Mouse (Mus musculus) gastrocnemius, postnatal 10 days (tissue): ENCODE results near the gene Agpat1. TPM values are rescaled to one million over a fixed set of nuclear protein-coding genes. Genes with fewer than 3 reads are reported as not detected.
A peak's percentile ranks its signal among the peaks of the same experiment; 100 is the strongest.

ENCODE experiments used
- DNase-seq: peaks from one replicate; pipeline ENCODE4 v3.0.0; 2021; ENCODE audit warnings: mixed read lengths
- total RNA-seq, 2 experiments: library from RNA; stranded (reverse); gene quantifications; 2 replicates each; pipeline ENCODE4 v1.2.3; 2021

Gene Agpat1
- total RNA-seq, 2 experiments from 2014 or later, result 38.0 to 39.4 TPM

DNA sequence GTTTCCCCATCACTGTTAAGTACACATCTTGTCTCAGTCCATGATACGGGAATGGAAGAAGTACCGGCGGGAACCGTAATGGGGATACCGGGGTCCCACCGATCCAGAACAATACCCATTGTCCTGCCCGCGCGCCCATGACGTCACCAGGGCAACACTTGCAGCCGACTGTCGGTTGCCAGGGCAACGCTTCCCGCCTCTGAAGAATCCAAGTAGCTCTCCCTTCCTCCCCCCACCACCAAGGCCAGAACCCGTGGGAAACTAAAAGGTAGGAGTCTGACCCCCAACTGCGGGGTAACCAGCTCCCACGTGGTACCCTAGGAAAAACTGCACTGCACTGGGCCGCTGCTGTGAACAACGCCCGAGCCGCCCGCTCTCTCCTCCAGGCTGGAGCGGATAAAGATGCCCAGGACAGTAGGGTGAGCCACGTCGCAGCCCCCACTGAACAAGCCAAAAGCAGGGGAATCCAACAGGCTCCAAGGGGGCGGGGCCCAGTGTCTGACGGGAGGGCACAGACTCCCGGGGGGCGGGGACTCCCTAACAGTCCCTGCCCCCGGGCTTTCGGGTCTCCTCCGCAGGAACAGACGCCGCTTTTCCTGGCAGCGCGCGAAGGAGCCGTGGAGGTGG, 17.2 kb upstream of the Agpat1 start:
- DNase-seq, result peak; percentile 90

DNA sequence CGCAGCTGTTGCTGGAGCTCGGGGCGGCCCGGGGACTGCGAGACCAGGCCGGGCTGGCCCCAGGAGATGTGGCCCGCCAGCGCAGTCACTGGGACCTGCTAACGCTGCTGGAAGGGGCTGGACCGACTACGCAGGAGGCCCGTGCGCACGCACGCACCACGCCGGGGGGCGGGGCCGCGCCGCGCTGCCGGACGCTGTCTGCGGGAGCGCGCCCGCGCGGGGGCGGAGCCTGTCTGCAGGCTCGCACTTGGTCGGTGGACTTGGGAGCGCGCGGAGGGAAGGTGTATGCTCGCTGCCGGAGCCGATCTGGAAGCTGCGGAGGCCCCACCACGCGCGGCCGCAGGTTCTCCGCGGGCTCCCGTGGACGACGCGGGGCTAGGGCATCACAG, 16.6 kb upstream of the Agpat1 start:
- peak; percentile 98 for DNase-seq

DNA sequence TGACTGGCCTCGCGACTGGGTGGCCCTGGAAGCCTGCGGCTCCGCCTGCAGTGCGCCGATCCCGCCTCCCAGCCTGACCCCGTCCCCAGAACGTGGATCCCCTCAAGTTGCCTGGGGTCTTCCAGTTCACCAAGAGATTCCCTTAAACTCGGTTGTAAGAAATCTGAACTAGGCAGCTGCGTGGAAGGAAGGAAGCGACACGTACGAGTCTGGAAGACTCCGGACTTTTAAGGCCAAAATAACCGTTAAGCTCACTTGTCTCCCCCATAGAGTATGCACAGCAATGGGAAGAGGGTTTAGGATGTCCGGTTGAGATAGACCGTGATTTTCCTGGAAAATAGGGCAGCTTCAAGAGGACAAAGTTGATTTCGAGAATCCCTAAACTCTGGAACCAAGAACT, 16.2 kb upstream of the Agpat1 start:
- DNase-seq, result no peak

DNA sequence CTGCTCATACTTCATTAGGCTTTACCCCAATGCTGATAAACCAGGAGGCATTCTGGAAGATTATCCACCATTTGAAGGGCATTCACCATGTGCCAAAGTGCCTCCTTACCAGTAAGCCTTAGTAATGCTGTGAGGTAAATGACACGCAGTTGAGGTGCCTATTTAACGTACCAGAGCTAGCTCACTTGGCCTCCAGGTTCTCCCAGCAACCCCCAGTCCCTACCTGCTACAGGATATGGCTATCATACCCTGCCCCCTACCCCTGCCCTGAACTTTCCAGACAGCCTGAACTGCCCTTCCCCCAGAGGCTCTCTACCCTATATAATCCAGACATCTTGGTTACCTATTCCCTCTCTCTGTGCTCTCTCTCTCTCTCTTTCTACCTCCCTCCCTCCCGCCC, 15.3 kb upstream of the Agpat1 start:
- DNase-seq, result no peak

DNA sequence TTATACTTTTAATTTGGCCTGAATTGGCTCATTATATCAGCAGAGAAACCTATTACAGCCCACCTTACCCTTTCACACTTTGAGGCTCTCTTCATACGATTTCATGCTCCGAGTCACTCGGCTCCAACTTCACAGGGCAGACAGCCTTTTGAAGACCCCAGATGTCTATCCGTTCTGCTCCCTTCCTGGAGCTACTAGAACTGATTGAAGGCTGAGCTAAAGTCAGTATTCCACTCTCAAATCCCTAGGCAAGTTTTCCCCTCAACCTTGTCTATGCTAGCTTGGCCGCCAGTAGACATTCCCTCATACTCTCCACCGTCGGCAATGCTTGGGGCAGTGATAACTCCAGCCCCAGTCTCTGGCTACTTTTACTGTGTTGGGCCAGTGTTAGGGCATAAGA, 14.9 kb upstream of the Agpat1 start:
- no peak for DNase-seq

DNA sequence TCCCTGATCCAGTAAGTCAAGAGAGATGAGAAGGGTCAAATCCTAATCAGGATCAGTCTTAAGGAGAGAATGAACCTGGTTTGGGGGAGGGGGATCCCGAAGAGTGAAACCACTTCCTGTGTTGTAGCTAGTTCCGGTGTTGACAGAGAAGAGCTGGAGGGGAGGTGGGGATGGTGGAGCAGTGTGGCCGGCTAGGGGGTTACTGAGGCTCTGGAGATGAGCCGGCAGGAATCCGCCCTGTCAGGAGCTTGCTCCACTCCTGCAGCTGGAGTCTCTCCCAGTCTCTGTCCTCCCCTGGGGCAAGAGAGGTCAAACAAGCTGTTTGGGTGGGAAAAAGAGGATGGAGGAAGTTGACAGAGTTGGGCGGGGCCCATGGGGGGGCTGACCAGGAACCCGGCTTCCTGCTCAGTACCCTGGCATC, 14.4 kb upstream of the Agpat1 start, which contains the start of gene Gpsm3:
TSS of gene Gpsm3 (plus strand) at position 126 of the 421 bp plus-strand sequence.
- DNase-seq, result peak; percentile 65

DNA sequence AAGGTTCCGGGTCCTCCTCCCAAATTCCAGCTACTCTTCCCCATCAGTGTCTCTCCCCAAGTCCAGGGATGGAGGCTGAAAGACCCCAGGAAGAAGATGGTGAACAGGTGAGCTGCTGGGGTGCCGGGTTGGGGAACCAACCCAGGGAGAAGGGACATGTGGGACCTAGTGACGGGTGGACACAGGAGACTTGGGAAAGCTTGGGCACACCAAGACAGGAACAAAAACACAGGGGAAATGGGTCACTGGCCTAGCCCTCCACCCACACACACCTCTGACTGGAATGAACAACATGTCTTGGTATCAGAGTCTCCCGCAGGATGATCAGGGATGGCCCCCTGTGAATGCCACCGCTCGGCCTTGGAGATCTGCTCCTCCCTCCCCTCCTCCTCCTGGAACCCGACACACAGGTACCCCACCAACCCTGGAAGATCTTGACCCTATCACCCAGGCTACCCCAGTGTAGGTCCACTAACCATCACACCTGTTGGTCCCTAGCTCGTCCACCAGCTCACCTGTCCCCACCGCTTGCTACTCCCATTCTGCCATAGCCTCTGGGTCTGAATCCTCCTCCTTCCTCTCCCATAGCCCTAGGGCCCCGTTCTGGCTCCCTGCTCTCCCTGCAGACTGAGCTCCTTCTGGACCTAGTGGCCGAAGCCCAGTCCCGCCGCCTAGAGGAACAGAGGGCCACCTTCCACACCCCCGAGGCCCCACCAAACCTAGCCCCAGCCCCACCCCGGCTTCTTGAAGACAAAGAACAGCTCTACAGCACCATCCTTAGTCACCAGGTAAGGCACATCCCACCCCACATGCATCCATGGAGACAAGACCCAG, 13.7 kb upstream of the Agpat1 start:
- no peak for DNase-seq

DNA sequence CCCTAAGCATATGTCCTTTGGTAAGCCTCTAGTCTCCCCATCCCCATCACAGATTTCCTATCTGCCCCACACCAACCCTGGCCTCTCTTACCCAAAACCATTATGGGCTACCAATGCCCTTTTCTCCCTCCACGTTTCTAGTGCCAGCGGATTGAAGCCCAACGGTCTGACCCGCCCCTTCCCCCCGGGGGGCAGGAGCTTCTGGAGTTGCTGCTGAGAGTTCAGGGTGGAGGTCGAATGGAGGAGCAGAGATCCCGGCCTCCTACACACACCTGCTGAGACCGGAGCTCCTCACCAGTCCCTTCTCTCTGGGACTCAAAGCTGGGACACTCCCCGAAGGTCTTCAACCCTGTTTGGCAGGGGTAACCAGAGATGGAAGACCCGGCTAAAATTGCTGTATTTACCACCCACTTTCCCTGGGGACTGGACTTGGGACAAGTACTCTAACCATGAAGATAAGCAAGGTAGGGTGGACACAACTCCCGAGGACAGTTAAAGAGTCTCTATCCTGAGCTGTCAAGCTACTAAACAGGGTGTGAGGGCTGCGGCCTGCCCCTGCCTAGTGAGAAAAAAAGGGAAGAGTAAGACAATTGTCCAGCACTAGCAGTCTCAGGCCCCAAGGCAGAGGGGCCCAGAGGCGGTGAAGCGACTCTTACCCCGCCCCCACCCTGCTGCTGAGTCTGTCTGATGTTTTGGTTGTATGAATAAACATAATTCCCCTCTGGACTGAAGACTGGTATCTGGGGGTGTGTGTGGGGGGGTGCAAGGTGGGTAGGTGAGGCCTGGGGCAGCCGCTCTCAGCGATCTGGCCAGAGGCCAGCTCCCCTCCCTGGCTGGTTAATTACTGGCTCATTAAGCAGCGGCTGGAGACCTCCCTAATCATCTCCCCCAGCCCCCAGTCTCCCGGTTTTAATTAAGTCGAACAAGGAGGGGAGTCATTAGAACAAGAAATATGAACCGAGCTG, 12.8 kb upstream of the Agpat1 start, which contains the start of gene Pbx2:
TSS of gene Pbx2 (plus strand) at position 238 of the 965 bp plus-strand sequence.
- no peak for DNase-seq

DNA sequence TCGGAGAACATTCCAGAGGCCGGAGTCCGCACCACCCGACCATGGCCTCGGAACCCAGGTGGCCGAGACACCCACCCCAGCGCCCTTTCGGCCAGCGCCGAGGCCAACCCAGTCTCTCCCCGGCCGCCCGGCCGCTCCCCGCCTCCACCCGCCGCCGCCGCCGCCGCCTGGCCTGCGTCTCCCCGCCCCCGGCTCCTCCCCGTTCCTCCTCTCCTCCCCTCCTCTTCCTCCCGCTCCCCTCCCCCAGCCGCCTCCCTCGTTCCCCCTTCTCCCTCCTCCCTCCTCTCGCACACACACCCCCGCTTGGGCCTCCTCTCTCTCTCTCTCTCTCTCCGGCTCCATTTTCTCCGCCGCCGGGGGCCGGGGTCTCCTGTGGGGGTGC, 12.1 kb upstream of the Agpat1 start:
- DNase-seq, result peak; percentile 94

DNA sequence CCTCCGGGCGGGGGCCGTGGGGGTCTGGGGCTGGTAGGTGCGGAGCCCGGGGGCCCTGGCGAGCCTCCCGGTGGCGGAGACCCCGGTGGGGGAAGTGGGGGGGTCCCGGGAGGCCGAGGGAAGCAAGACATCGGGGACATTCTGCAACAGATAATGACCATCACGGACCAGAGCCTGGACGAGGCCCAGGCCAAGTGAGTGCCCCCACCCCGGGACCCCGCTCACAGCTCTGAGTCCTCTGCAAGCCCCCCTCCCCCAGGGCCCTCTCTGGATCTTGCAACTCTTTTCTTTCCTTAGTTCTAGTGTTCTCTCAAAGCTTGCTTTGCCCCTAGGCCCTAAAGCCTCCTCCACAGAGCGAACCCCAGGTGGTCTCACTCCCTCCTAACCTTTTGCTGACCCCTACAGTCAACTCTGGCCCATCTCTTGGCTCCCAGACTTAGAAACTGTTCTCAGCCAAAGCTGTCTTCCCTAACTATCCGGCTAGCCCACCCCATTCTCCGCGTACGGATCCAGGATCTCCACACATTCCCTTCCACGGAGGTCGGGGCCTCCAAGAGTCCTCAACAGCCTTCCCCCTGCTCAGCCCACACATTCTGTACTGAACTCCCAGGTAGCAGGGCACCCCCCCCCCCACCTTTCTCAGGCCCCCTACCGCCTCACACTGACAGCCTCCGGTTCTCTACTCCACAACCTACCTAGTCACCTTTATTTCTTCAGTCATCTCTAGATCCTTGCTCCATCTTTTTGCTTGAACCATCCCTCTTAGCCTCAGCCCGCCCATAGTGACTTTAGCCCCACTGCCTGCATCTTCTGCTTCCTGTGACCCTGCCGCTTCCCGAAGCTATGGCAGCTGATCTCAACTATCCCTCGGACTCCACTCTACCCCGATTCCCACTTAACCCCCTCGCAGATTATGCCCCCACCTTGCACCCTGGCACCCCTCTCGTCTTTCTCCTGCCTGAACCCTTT, 11.2 kb upstream of the Agpat1 start:
- DNase-seq, result peak; percentile 39

DNA sequence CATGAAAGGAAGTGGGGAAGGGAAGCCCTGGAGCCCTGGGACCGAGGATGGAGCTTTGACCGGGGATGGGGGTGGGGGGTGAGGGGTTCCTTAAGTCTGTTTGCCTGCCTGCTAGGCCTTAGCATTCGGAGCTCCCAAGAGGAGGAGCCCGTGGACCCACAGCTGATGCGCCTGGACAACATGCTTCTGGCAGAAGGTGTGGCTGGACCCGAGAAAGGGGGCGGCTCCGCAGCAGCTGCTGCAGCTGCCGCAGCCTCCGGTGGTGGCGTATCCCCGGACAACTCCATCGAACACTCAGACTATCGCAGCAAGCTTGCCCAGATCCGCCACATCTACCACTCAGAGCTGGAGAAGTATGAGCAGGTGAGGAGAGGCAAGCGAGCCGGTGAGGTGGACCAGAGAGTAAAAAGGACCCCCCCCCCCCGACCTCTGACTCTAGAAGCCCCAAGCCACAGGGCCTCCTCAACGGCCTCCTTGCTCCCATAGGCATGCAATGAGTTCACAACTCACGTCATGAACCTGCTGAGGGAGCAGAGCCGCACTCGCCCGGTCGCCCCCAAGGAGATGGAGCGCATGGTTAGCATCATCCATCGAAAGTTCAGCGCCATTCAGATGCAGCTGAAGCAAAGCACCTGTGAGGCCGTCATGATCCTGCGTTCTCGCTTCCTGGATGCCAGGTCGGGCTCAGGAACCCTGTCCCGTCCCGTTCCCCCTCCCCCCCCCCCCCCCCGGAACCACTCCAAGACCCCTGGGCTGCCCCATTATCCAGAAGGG, 10.1 kb upstream of the Agpat1 start:
- peak; percentile 42 for DNase-seq

DNA sequence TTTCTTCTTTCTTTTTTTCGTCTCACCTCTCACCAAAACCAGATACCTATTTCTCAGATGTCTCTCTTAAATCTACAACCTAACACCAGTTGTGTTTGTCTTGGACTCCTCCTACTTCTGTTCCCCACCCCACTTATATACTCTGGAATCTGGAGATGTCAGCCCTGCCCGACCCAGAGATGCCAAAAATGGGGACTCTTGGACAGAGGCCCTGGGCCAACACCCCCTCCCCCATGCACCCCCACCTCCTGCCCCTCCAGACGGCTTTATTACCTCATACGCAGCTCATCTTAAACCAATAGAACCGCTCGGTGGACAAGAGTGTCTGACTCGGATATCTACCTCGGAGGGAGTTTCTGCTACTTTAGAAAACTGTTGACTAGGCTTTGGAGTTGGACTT, 8.0 kb upstream of the Agpat1 start:
- DNase-seq, result no peak

DNA sequence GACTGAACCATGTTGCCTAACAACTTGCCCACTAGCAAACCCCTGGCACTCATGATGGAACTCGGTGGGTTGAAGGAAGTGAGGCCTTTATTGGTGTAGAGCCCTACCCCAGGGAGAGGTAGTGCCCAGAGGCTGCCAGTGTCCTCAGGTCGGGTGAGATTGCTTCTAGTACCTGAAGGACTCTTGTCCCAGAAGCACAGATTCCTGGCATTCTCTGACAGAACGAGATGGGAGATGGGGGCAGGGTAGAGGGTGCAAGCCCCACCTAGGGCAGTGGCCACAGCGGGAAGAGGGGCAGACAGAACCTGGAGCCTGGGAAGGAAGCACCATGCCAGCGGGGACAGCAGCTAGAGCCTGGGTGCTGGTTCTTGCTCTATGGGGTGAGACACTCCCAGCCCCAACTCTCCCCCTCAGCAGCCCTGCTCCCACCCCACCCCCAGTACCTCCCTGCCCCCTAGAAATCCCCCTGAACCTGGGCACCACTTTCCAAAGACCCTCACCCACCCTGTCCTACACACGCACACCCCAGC, 6.4 kb upstream of the Agpat1 start, which contains the start of gene Ager:
TSS of gene Ager (plus strand) at position 297 of the 530 bp plus-strand sequence.
- no peak for DNase-seq

DNA sequence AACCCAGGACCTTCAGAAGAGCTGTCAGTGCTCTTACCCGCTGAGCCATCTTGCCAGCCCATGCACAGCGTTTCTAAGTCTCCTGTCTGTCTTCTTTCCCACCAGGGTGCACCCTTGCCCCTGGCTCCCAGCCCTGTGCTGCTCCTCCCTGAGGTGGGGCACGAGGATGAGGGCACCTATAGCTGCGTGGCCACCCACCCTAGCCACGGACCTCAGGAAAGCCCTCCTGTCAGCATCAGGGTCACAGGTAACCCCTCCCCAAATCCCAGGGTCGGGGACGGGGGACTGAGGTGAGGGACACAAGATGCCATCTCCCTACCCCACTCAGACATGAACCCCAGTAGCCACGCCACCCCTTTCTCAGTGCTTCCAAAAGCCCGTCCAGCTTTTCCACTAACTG, 4.2 kb upstream of the Agpat1 start:
- no peak for DNase-seq

DNA sequence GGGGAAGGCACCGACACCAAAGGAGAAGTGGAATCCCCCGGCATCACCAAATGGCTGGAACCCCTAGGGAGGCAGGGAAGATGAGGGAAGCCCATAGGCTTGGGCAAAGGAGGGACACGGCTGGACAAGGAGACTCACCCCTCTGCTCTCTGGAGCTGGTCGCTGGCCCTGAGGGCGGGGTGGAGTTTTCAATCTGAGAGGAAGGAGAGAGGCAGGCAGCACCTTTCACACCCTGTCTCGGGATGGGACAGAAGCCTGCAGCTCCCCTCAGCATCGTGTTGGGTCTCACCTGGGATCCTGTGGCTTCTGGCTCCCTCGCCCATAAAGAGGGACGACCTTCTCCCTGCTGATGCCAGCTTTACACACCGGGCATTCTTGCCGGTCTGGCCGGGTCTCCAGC, 2.3 kb upstream of the Agpat1 start:
- DNase-seq, result no peak

DNA sequence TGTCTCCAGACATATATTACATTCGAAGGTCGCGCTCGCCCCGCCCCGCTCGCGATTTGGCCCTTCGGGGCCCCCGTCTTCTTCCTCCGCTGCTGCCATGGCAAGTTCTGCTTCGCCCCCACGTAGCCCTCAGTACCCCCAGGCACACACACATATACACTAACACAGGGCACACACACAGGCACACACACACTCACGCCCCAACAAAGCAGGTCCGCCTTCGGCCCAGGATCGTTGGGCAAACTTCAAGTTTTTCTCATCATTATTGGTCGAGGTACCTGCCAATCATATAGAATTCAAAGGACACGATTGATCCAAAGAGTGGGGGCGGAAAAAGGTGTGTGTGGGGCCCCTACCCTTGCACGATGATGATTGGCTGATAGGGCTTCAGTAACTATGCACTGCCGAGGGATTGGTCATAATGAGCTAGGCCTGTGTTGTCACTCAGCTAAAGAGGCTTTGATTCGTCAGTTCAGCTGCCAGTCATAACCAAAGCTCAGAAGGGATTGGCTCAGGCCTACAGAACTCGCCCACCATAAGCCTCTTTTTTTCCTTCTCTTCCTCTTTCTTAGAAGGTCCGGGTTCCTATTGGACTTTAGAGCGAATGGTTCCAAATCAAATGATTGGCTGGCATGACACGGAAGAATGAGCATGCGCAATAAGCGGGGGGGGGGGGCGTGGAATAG, 544 bp upstream of the Agpat1 start, which contains the start of gene Rnf5:
TSS of gene Rnf5 (minus strand) at position 316 of the 686 bp plus-strand sequence.
- peak; percentile 97 for DNase-seq

DNA sequence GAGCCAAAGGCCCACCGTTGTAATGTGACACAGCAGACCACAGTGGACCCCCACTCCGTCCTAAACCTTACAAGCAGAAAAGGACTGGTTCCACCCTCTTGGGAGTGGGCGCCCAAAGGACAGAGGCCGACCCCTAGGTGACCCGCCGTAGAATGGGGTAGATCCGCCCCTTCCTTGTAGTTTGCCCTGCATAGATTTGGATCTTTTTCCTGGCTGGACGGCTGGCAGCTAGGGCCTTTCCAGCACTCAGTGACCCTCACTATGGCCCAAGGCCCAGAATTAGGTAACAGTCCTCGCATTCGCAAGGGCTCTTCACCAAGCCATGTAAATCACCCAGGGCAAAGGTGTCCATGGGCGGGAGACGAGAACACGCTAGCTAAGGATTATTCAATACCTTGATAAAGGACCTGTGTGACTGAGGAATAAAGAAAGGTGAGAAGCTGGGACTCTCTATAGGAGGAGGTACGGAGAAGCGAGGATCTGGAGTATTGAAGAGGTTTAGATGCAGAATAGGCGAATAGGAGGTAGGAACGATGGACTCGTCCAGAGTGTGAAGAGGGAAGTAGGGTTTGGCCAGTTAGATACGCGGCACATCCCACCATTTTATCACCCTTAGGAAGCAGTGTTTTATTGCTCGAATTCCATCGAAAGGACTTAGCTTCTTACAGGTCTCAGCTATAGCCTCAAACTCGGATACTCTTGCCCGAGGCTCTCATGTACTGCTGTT, 612 bp downstream of the Agpat1 start:
- no peak for DNase-seq

DNA sequence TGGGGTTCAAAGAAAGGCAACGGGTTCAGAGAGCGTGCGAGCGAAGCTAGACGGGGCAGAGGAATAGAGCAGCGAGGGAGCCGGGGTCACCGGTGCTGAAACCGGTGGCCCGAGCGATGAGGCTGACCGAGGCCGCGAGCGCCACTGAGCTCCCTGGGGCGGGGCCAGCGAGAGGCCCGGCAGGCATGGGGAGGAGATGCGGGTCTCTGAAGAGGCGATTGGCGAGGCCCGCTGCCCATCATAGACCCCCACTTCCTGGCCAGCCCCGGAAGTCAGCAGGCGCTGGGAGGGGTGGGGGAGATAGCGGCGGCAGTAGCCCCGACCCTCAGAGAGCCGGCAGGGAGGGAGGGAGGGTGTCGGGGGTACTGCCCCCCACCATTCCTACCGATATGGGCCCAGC, 1.5 kb downstream of the Agpat1 start:
- DNase-seq, result peak; percentile 97
